Mouse (Mus musculus) CH12.LX (cell line): ENCODE measurements around the gene Wdr90.

Experiments
- E2F4 ChIP-seq: IDR thresholded peaks from 2 replicates; pipeline ENCODE4 v1.6.1; 2011; ENCODE audit warnings: low read depth, low read length, improper control_type of control experiment; ENCODE audit not compliant: insufficient replicate concordance
- ZKSCAN1 ChIP-seq: IDR thresholded peaks from 2 replicates; pipeline ENCODE4 v1.6.1; 2012; ENCODE audit warnings: low read depth, inconsistent platforms, low read length, improper control_type of control experiment, borderline replicate concordance

DNA sequence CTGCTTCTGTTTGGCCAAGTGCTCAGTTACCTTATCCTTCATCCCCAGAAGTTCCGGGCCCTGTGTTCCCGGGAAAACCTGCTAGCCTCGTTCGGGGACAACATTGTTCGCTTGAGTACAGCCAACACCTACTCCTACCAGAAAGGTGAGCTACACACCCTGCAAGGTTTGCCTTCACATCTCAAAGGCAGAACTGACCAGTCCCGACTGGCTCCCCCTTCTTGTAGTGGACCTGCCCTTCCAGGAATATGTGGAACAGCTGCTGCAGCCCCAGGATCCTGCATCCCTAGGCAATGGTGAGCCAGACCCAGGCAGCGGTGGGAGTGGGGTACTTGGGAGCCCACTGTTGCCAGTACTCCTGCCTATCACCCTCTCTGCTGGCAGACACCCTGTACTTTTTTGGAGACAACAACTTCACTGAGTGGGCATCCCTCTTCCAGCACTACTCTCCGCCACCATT is 31.7 kb downstream of the Wdr90 start:
- TF ChIP-seq ZKSCAN1 (no peak), E2F4 (no peak)
